Mouse (Mus musculus): Measurements from ENCODE around the gene Rfpl4. TPM values are rescaled to one million over a fixed set of nuclear protein-coding genes. Genes with fewer than 3 reads are reported as not detected.

Rfpl4 gene
- polyA plus RNA-seq, 1 experiment from 2014 or later: not detected

Small RNAs within 50 kb of the gene (microRNA-seq; reads per million reads assigned to microRNA genes)
- not detected for gene Gm26217

Other genes with a start within 250 kb of the Rfpl4 start
- gene Isoc2b, start 246.7 kb downstream of the Rfpl4 start, polyA plus RNA-seq (2015; fragmentation: Nextera tagmentation; extraction: Ambion mirVana): 3.3 and 5.3 TPM in 2 replicates
- 0.43 and 0.65 TPM in 2 replicates for gene Isoc2a, start 239.8 kb downstream of the Rfpl4 start, polyA plus RNA-seq (2015; fragmentation: Nextera tagmentation; extraction: Ambion mirVana)
- 0.31 and 0.32 TPM in 2 replicates for gene Gm36210, start 210.4 kb downstream of the Rfpl4 start, polyA plus RNA-seq (2015; fragmentation: Nextera tagmentation; extraction: Ambion mirVana)
- 4.3 and 4.4 TPM in 2 replicates for gene Zfp628, start 201.7 kb downstream of the Rfpl4 start, polyA plus RNA-seq (2015; fragmentation: Nextera tagmentation; extraction: Ambion mirVana)
- gene Nat14, start 194.9 kb downstream of the Rfpl4 start, polyA plus RNA-seq (2015; fragmentation: Nextera tagmentation; extraction: Ambion mirVana): 29.5 and 31.1 TPM in 2 replicates
- 0.88 and 0.98 TPM in 2 replicates for gene Ssc5d, start 191.2 kb downstream of the Rfpl4 start, polyA plus RNA-seq (2015; fragmentation: Nextera tagmentation; extraction: Ambion mirVana)
- 0.12 and 0.13 TPM in 2 replicates for gene Sbk2, start 152.5 kb downstream of the Rfpl4 start, polyA plus RNA-seq (2015; fragmentation: Nextera tagmentation; extraction: Ambion mirVana)
- 0.10 and 0.13 TPM in 2 replicates for gene Sbk3, start 145.8 kb downstream of the Rfpl4 start, polyA plus RNA-seq (2015; fragmentation: Nextera tagmentation; extraction: Ambion mirVana)
- 65.2 and 68.4 TPM in 2 replicates for gene Zfp579, start 120.8 kb downstream of the Rfpl4 start, polyA plus RNA-seq (2015; fragmentation: Nextera tagmentation; extraction: Ambion mirVana)
- gene Zfp524, start 102.5 kb downstream of the Rfpl4 start, polyA plus RNA-seq (2015; fragmentation: Nextera tagmentation; extraction: Ambion mirVana): 8.6 and 8.9 TPM in 2 replicates
- gene Fiz1, start 102.3 kb downstream of the Rfpl4 start, polyA plus RNA-seq (2015; fragmentation: Nextera tagmentation; extraction: Ambion mirVana): 42.0 and 51.1 TPM in 2 replicates
- gene Gm44973, start 101.5 kb downstream of the Rfpl4 start, polyA plus RNA-seq (2015; fragmentation: Nextera tagmentation; extraction: Ambion mirVana): 0.89 and 1.3 TPM in 2 replicates
- gene Zfp865, start 96.6 kb downstream of the Rfpl4 start, polyA plus RNA-seq (2015; fragmentation: Nextera tagmentation; extraction: Ambion mirVana): 5.7 and 7.9 TPM in 2 replicates
- 25.8 and 30.1 TPM in 2 replicates for gene Ccdc106, start 96.4 kb downstream of the Rfpl4 start, polyA plus RNA-seq (2015; fragmentation: Nextera tagmentation; extraction: Ambion mirVana)
- gene 4632433K11Rik, start 82.8 kb downstream of the Rfpl4 start, polyA plus RNA-seq (2015; fragmentation: Nextera tagmentation; extraction: Ambion mirVana): not detected in 2 replicates
- gene Zfp784, start 78.5 kb downstream of the Rfpl4 start, polyA plus RNA-seq (2015; fragmentation: Nextera tagmentation; extraction: Ambion mirVana): 10.5 and 11.2 TPM in 2 replicates
- 70.1 and 72.8 TPM in 2 replicates for gene Zfp580, start 65.4 kb downstream of the Rfpl4 start, polyA plus RNA-seq (2015; fragmentation: Nextera tagmentation; extraction: Ambion mirVana)
- 121 and 128 TPM in 2 replicates for gene U2af2, start 54.8 kb downstream of the Rfpl4 start, polyA plus RNA-seq (2015; fragmentation: Nextera tagmentation; extraction: Ambion mirVana)
- 73.5 and 80.1 TPM in 2 replicates for gene Epn1, start 36.7 kb downstream of the Rfpl4 start, polyA plus RNA-seq (2015; fragmentation: Nextera tagmentation; extraction: Ambion mirVana)
- 0.38 and 0.41 TPM in 2 replicates for gene Rasl2-9, start 9.0 kb upstream of the Rfpl4 start, polyA plus RNA-seq (2015; fragmentation: Nextera tagmentation; extraction: Ambion mirVana)
- 0.01 TPM in 1 of 2 replicates, not detected in the other for gene Vmn1r55, start 32.7 kb upstream of the Rfpl4 start, polyA plus RNA-seq (2015; fragmentation: Nextera tagmentation; extraction: Ambion mirVana)
- not detected in 2 replicates for gene Vmn1r56, start 79.8 kb upstream of the Rfpl4 start, polyA plus RNA-seq (2015; fragmentation: Nextera tagmentation; extraction: Ambion mirVana)
- not detected in 2 replicates for gene Vmn1r57, start 101.5 kb upstream of the Rfpl4 start, polyA plus RNA-seq (2015; fragmentation: Nextera tagmentation; extraction: Ambion mirVana)
- not detected in 2 replicates for gene Gm5065, start 233.6 kb upstream of the Rfpl4 start, polyA plus RNA-seq (2015; fragmentation: Nextera tagmentation; extraction: Ambion mirVana)
- gene Nlrp2, start 234.1 kb upstream of the Rfpl4 start, polyA plus RNA-seq (2015; fragmentation: Nextera tagmentation; extraction: Ambion mirVana): not detected in 2 replicates

Measured in midbrain, embryonic 13.5 days (tissue).